Mouse (Mus musculus) cerebellum, postnatal 14 days (tissue): ENCODE measurements at regions not wholly inside any gene's neighbourhood (a gene's known extent, or its start where the extent isn't known, plus 50 kb on each side); places are given as distances from the start of the nearest gene placed in this dataset.
A peak's percentile ranks its signal among the peaks of the same experiment; 100 is the strongest.

ENCODE experiments used
- DNase-seq, 2 experiments: peaks; one replicate each; pipeline ENCODE4 v3.0.0; 2021; ENCODE audit warnings: mixed read lengths in 2 of 2

DNA sequence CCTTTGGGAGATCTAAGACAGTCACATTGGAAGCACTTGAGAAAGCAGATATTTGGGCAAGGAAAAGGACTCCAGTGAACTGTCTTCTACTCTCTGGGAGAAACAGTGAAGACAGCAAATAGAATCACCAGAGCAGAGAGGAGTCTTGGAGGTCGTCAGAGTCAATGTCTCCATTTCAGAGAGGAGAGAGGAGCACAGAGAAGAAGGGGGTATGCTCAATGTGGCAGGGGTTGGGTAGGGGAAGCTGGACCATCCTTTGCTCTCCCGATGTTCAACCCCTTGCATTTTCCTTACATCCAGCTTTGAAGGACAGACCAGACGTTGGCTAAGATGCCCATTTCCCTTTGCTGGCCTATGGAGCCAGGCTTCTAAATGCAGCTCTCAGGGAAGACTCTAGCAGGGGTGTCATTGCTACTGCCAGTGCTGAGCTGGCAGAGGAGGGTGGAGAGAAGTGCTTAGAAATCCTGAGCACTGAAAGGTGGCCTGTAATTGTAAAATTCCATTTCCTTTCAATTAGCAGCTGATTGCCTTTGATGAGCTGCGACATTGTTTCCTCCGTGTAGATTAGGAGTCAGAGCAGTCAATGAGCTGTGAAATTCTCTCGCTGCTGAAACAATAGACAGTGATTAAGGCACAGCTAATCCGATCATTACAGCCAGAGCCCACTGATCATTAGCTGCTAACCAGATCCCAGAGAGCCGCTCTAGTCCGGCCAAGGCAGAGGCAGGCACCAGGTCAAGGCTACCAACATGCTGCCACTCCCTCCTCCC, 449.7 kb downstream of the Insc start:
- DNase-seq = no peak

DNA sequence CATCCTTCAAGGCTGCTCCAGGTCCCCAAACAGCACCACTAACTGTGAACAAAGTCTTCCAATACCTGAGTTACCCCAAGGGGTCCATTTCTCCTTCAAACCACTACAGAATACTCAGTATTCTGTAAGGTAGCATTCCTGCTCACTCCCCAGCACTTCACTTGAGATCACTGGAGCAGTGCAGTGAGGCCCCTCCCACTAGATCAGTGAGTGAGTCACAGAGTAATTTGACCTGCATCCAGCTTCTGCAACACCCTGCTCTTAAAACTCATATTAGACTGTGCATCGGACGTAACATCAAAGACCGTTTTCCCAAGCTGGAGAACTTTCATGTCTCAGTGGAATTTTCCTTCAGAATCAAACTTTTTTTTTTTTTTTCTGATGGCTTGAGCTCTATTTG, 461.4 kb downstream of the Insc start:
- DNase-seq = no peak

DNA sequence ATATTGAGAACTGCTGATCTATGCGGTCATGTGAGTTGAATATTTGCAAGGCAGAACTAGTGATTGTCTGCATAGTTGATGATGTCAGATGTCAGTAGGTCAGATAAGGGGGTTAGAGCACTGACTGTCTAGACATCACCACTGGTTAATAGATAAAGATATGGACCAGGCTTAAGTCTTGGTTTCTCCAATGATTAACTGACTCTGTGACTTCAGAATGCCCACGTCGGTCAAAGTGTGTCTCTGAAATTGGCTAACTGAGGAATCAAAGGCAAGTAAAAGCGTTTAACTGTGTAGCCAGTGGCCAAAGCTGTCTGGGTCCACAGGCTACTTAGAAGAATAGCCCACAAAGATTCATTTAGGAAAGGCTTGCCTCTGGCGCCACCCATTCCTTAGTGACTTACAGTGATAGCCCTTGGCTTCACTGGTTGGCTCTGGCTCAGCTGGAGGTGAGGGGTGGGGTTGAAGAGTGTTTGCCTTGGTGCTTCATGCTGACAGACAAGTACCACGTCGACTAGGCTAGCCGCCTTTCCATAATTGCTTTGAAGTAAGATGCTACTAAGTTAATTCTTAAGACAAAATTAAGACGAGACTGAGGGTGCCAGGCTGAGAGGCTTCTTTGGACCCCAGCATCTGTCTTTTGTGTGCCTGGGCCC, 463.1 kb downstream of the Insc start:
- no peak for DNase-seq

DNA sequence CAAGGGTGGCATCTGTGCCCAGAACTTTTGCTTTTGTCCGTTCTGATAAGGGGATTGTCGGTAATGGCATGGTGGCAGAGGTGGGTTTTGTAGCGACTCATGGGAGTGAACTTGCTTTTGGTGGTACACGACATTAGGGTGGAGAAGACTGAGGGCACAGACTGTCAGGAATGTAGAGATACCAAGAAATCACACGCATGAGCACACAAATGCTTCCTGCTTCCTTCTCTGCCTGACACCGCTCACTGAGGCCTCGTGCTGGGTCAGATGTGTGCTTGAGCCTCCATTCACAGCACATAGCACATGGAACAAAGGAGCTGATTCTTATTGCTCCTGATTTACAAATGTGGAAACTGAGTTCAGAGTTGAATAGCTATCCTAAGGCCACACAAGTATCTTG, 465.3 kb downstream of the Insc start:
- no peak for DNase-seq

DNA sequence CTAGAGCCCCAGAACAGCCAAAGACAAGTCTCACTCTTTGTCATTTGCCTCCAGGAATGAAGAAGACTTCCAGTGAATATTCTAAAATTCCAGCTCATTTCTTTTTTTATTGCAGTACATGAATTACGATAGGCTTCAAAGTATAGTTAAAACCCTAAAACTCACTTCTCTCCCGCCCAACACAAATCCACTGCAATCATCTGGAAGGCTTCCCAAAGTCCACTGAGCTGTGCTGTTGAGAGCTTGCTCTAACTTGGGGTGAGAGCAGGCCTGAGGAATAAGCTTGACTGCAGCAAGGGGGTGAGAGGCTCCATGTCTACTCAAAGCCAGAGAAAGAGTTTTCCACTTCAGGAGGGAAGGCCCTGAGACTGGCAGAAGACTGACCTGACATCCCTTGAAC, 466.5 kb downstream of the Insc start:
- DNase-seq = no peak

DNA sequence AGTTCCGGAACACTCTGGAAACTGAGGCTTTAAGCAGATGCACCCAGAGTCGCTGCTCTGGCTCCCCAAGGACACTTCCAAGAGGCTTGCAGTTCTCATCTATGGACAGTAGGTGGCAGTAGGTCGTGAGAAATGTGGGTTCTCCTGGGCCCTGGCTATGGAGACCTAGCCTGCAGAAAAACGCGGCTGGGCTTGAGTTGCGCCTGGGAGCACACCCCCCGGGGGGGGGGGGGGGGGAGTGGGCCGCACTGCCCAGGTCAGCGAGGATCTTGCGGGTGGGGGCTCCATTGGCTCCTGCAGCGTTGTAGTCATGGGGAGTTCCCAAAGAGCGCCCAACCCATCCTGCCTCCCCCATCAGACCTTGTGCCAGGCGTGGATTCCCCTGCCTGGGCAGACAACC, 473.3 kb downstream of the Insc start:
- peak; percentile 84 to 85 for DNase-seq

DNA sequence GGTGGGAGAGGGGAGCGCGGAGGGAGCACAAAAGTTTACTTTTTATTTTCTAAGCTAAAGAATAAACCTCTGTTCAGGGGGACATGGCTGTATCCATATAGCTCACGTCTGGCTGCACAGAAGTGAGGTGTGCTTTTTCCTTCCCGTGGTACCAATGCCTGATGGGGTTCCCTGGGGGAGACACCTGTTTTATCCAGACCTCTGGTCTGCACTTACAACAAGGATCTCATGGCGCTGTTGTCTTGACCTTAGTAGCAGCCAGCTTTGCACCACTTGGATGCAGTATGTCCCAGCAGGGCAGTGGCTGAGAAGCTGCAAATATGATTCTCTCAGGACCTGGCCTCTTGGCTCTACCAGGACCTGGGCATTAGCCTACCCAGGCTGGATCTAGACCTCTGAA, 473.8 kb downstream of the Insc start:
- DNase-seq = peak in 1 of 2 experiments; percentile 11

DNA sequence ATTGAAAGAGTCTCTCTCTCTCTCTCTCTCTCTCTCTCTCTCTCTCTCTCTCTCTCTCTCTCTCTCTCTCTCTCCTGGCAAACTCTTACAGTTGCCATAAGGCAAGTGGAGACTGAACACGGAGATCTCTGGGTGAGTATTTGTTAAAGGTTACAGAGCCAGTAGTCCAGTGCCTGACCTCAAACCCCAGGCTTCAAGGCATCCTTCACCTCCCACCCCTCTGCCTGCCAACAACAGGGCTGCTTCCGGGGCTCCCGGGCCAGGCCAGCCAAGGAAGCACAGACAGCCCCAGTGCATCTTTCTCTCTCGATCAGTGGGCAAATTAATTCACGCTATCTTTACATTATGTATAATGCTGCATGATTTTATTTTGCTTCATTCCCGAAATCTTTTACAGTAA, 474.2 kb downstream of the Insc start:
- peak in 1 of 2 experiments; percentile 4 for DNase-seq

DNA sequence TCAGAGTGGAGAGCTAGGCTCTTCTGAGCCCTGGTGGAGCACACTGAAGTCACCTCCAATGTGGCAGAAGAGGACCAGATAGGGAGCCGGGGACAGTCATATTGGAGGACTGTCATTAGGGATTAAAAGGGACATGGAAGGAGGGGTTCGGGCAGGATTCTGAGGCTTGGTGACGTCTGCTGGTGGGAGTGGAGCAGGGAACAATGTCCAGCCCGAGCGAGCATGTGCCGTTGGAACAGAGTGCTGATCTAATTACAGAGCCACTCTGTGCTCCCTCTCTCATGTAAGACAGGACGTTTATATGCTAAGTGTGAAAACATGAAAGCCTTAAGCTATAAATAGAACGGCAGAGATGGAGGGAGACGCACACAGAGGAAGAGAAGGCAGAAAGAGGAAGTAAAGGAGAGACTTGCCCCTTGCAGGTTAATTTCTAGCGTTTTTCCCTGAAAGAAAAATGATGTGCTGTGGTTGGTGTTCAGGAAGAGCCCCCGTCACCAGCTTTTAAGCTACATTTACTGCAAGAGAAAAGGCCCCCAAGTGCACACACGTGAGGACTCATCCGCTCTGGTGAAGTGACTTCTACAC, 475.2 kb downstream of the Insc start:
- DNase-seq = peak; percentile 36 to 39

DNA sequence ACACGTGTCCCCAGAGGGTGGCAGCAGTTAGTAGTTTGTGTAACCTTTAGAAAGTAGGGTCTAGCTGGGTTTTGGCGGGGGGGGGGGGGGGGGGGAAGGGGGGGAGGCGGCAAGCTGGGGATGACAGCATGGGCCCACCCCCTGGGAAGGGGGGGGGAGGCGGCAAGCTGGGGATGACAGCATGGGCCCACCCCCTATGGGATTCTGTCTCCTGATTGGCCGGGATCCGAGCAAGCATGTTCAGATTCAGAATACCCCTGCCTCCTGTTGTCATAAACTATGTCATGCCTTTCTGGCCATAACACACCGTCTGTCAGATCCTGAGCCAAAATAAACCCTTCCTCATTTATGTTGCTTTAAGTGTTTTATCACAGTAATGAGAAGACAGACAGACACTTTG, 479.1 kb downstream of the Insc start:
- DNase-seq = no peak

DNA sequence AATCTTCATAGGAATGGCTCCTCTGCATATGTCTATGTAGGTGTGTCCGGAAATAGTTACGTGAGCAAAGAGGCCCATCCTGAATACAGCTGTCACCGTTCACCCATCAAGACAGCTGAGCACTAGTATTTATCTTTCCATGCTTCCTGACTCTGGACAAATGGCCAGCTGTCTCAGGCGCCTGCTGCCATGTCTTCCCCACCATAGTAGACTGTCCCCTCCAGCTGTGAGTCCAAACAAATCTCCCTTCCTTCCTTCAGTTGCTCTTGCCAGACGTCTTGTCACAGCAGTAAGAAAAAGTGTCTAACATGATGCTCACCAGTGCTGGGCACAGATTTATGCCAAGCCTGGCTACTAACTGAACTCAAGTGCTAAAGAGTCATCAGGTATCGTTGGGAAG, 487.0 kb downstream of the Insc start:
- DNase-seq = no peak

DNA sequence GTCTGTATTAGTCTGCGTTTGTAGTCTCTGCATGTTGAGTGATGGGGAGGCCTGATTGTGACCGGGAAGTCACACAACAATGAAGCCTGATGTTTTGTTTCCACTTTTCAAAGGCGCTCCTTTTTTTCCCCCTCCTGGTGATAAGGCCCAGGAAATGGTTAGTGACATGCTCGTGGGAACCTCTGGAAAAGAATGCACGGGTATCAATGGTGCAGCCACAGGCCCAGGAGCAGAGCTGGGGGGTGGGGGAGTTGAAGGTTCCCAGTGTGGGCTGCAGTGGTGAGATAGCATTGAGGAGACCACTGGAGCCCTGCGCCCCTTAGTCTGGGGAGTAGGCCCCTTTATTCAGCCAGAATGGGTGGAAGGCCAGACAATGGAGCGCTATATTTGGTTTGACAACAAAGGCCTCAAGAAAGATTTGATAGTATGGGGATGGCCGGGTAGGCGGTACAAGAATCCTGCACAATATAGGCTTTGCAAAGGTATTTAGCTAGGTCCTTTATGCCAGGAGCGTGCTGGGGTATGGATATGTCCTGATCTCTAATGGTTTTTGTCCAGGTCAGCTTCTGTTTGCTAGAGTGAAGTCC, 490.4 kb downstream of the Insc start:
- no peak for DNase-seq

DNA sequence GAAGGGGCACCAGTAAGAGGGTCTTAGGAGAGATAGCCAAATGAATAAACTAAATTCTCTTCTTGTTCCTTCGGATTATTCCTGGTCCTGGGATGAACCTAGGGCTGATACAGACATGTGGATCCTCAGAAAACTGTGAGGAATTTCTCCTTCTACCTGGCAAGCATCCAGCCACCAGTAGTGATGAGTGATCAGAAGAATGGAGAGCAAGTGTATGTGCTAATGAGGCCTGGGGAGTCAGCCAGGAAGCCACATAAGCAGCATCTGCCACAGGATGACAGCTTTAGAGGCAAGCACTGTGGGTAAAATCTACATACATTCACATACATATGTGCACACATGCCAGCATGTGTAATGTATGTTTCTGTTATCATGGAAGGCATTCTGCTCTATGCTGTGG, 493.6 kb downstream of the Insc start:
- DNase-seq = no peak

DNA sequence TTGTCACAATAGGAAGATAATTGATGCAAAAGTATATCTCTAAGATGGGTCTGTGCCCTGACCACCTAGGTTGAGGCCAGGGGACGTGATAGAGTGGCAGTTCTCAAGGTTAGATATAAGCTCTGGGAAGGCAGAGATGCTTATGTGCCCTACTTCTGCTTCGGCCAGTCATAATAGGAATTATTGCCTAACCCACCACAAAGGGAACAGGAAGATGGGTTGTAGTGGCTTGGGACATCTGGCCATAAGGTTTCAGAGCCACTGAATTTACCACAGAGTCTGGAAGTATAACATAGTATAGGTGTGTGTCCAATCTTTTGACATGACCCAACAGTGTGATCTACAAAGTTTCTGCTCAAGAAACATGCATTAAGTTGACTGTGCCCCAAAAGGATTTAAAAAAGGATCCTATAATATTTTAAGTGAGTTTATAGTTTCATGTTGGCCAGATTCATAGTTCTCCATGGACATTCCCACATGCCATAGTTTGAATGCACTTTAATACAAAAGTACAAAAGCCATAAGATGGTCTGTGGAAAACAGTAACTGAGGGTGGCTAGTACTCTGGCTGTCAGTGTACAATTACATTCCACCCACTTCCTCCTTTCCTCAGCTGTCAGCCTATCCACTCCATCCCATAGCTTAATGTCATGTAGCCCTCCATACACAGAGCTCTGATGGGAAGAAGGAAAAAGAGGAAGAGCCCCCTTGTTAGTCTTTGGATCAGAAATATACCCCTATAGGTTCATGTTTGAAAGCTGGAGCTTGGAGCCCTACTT, 508.3 kb downstream of the Insc start:
- no peak for DNase-seq

DNA sequence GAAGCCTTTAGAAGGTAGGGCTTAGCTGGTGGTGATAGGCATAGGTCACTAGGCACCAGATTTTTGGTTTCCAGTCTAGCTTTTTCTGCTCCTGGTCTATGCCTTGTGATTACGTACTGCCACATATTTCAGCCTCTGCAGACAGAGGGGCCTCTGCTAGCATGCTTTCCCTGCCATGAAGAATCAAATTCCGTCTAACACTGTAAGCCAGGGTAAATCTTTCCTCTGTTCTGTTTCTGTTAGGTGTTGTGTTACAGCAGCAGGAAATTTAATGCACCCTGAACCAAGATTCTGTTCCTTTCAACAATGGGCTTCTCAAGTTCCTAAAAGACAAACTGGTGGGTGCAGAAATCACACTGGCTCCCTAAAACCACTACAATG, 508.9 kb downstream of the Insc start:
- DNase-seq = no peak

DNA sequence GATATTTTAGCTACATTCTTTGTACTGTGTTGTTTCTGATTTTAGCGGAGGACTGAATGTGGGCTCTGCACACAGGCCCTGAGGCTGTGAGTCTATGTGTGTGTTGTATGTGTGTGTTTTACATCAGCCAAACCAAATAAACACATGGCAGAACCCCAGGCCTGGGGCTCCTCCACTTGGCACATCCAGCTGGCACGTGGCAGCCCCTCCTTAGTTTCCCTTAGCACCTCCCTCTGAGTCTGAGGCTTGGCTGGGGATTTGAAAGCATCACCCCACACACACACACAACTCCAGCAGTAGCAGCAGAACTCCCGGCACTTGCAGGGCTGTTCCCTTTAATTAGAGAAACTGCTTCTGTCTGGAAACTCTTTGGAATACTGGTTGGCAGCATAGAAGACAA, 515.1 kb downstream of the Insc start:
- DNase-seq = peak; percentile 12 to 17

DNA sequence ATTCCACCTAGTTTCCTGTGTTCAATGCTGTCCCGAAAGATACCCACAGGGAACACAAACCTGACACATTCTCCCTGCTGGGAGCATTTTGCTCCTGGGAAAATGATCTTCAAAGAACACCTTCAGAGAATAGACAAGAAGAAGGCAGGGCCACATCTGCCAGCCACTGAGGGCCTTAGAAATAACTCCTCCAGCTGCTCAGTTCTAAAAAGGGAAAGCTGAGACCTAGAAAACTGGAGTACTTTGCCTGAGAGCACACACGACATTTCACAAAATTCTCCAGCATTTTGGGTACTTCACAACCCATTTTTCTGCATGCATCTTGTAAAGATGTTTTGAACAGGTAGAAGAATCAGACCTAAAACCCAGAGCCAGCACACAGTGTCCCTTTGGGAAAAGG, 519.6 kb downstream of the Insc start:
- DNase-seq = no peak

DNA sequence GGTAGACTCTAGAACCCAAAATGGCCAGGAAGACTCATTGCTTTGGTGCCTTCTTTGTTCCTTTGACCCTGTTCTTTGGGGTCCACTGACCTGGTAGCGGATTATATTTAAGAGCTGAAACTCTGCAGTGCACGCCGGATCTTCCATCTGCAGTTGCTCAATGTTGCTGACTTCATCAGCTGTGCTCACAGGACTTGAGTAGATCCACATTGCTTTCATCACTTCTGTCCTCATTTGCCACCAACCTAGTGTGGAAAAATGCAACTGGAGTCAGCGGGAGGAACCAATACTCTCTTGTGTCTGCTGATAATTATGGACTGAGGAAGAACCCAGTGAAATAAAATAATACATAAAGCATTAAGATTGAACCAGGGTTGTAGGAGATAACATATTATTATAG, 522.6 kb downstream of the Insc start:
- no peak for DNase-seq

DNA sequence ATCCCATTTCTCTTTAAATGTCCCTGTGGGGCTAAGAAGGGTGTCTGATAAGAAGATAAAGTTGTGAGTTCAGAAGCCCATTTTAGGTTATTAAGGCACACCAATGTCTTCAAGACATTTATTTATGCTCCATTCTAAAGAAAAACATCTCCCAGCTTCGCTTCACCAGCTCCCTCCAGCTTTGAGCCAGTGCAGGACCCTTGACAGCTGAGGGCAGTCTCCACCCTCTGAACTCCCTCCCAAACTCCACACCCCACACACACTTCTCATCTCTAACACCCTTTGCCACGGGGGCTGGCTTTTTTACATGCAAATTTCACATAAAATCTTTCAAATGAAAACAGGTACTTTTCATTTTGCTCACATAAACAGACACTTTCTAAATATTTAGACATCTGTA, 527.3 kb downstream of the Insc start:
- no peak for DNase-seq

DNA sequence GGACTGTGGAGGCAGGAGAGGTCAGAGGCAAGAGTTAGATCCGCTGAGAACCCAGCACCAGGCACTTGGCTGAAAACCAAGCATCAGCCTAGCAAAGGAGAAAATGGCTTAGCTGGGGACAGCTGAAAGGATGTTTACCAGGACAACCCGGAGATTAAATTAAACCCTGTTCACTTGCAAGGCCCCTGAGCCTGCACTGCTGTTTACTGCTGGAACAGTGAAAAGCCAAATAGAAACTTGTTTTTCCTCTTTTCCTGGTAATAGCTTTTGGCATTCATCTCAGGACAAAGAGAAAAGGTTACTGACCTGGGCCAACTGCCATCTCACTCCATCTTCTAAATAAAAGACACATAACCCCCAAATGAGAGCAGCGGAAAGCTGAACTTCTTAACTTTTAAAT, 531.3 kb downstream of the Insc start:
- DNase-seq = no peak

DNA sequence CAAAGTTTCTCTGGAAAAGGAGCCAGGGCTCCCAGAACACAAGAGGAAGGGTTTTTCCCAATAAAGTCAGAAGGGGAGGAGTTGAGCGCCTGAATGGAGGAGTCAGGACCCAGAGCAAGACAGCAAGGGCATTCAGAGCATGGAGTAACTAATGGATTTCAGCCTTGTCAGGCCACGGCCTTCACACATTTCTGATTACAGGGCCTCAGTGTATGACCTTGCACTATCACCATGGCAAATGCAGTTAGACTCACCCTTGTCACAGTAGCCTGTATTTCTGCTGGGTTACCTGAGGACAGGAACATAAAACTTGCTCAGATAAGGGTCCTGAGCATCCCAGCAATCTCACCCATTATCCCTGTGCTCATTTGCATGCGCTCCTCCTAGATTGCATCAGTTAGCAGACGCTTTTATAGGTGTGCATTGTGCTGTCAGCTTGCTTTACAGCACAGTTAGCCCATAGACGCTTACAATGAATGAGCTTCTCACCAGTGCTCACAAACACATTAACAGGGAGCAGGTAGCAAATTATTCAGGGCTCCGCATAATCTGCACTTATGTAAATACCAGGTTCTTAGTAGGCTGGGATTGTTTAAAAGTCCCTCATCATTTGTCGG, 547.4 kb downstream of the Insc start:
- no peak for DNase-seq

DNA sequence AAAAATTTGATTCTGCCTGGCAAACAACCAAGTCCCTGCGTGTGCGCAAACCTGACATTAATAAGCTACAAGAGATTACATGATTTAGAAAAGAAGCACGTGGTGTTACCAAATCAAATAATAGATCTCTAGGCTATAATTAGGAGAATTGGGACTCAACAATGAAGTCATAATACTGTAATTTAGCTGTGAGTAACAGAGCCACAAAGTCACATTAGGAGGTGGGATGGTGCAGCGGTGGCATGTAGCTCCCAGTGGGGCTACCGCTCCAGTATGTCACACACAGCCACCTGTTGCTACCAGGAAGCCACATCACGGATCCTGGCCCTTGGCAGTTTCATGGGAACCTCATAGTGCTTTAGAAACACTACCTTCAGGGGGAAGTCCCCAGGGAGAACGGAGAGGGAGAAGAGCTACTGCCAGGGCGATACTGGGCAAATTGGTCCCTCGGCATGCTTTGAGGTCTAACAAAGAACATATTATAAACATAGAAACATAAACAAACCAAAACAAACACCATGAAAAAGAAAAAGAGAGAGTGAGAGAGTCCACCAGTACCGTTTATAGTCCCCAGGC, 551.2 kb downstream of the Insc start:
- no peak for DNase-seq
